Mouse (Mus musculus) heart, embryonic 11.5 days (tissue): ENCODE data around the gene Emc10. TPM values are rescaled to one million over a fixed set of nuclear protein-coding genes. Genes with fewer than 3 reads are reported as not detected.
A peak's percentile ranks its signal among the peaks of the same experiment; 100 is the strongest.

ENCODE experiments used
- ATAC-seq: fragments of 200-750 bp; cut with Nextera tagmentation; replicated peaks from 2 replicates; pipeline ENCODE4 v1.8.0; 2017; ENCODE audit warnings: moderate library complexity; ENCODE audit not compliant: insufficient number of reproducible peaks, low FRiP score, low TSS enrichment
- H3K27ac ChIP-seq: fragments of 300-500 bp; sonication (generic); 2 replicates; pipeline ENCODE4 v1.5.1; 2014; ENCODE audit warnings: mild to moderate bottlenecking, low read depth, low read length
- H3K27me3 ChIP-seq: fragments of 300-500 bp; sonication (generic); 2 replicates; pipeline ENCODE4 v1.6.1; 2014; ENCODE audit warnings: mild to moderate bottlenecking, low read length, mixed read lengths; ENCODE audit not compliant: control insufficient read depth, insufficient read depth
- H3K36me3 ChIP-seq: fragments of 300-500 bp; sonication (generic); 2 replicates; pipeline ENCODE4 v1.6.1; 2014; ENCODE audit warnings: mild to moderate bottlenecking, low read length, moderate library complexity, mixed read lengths; ENCODE audit not compliant: control insufficient read depth, insufficient read depth
- H3K4me1 ChIP-seq: fragments of 300-500 bp; sonication (generic); 2 replicates; pipeline ENCODE4 v1.6.1; 2014; ENCODE audit warnings: low read length; ENCODE audit not compliant: control insufficient read depth, insufficient read depth
- H3K4me2 ChIP-seq: fragments of 300-500 bp; sonication (generic); 2 replicates; pipeline ENCODE4 v1.6.1; 2014; ENCODE audit warnings: mild to moderate bottlenecking, moderate library complexity
- H3K4me3 ChIP-seq: fragments of 300-500 bp; sonication (generic); 2 replicates; pipeline ENCODE4 v1.5.1; 2014; ENCODE audit warnings: low read depth, low read length
- H3K9ac ChIP-seq: fragments of 300-500 bp; sonication (generic); 2 replicates; pipeline ENCODE4 v1.6.1; 2014; ENCODE audit warnings: mild to moderate bottlenecking, low read depth, low read length, moderate library complexity
- H3K9me3 ChIP-seq: fragments of 300-500 bp; sonication (generic); replicated peaks from 2 replicates; pipeline ENCODE4 v1.6.1; 2016; ENCODE audit warnings: low read length; ENCODE audit not compliant: control insufficient read depth
- WGBS: fragments of 180-500 bp; shearing (Covaris S2); extraction: QIAGEN DNeasy Blood & Tissue Kit; methylation state at CpG from one replicate; pipeline ENCODE4 v1.1.7; 2014; ENCODE audit not compliant: insufficient replicate concordance; 5-methylcytosine and 5-hydroxymethylcytosine counted together
- polyA plus RNA-seq: library from polyadenylated mRNA; unstranded; fragments of >200 nt; fragmentation: Nextera tagmentation; extraction: Ambion mirVana; gene quantifications from 2 replicates; pipeline ENCODE4 v1.2.1, GENCODE M21; 2014

The Emc10 gene
- polyA plus RNA-seq, 1 experiment from 2014 or later = 75.1 TPM

DNA sequence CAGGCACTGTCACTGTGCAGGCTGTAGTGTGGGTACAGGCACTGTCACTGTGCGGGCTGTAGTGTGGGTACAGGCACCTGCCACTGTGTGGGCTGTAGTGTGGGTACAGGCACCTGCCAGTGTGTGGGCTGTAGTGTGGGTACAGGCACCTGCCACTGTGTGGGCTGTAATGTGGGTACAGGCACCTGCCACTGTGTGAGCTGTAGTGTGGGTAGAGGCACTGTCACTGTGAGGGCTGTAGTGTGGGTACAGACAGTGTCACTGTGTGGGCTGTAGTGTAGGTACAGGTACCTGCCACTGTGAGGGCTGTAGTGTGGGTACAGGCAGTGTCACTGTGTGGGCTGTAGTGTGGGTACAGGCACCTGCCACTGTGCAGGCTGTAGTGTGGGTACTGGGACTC is 12.2 kb downstream of the Emc10 start:
- Histone ChIP-seq H3K36me3 (no peaks in the 10 kb centered on the region), H3K4me1 (peaks cover 6% of the 10 kb centered on the region; the same call in 1 of the 2 replicates), H3K9ac (0 out of 2 replicates have a peak overlapping the region, but pooled peaks have one; percentile 1), H3K27ac (peak overlapping the region; percentile 2; the same call in 1 of the 2 replicates), H3K27me3 (no peaks in the 10 kb centered on the region), H3K4me2 (peak overlapping the region; percentile 29; the same call in 1 of the 2 replicates), H3K4me3 (no peak overlapping the region), H3K9me3 (no peaks in the 10 kb centered on the region)
- no peak for ATAC-seq
- 86% methylated on average over 1 of the region's 1 CpGs for WGBS

GRCm38 (mm10) chr7:44482836-44483435 is 13.4 kb downstream of the Emc10 start:
- H3K4me2 ChIP-seq = peak overlapping the region; percentile 59
- H3K4me3 ChIP-seq = peak overlapping the region; percentile 25
- H3K9ac ChIP-seq = peak overlapping the region; percentile 65
- peak overlapping the region; percentile 70 for H3K27ac ChIP-seq
- peak; percentile 64 for ATAC-seq
- peaks cover 6% of the 10 kb centered on the region; the same call in 1 of the 2 replicates for H3K4me1 ChIP-seq
- no peaks in the 10 kb centered on the region for H3K9me3 ChIP-seq
- no peaks in the 10 kb centered on the region for H3K36me3 ChIP-seq
- WGBS = 48% methylated on average over 3 of the region's 3 CpGs
- H3K27me3 ChIP-seq = no peaks in the 10 kb centered on the region

DNA sequence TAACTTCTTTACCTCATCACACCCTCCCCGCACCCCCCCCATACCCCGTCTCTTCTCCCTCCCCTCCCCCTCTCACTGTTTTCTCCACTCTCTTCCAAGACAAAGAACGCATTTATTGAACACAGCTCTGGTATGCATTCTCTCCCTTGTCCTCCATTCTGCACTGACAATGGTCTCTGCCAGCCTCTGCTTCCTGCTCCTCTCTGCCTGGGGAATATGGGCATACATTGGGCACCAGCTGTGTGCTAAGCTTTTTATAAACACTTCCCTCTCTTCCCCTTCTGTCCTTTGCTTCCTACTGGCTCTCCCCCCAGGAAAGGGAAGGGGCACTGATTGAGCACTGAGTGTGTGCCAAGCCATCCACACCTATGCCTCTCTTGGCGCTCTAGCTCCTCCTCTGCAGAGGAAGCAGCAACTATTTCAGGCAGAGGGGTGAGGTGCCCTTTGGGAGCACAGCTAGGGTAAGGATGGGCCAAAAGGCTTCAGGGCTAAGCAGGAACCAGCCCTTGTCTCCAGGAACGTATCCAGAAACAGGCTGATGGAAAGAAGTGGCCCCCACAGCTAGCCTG is 21.2 kb downstream of the Emc10 start:
- Histone ChIP-seq H3K4me1 (peaks cover 42% of the 10 kb centered on the region), H3K27me3 (no peaks in the 10 kb centered on the region), H3K27ac (peak overlapping the region; percentile 100), H3K4me2 (peak overlapping the region; percentile 71), H3K9me3 (no peaks in the 10 kb centered on the region), H3K9ac (peak overlapping the region; percentile 96), H3K36me3 (no peaks in the 10 kb centered on the region), H3K4me3 (peak overlapping the region; percentile 58)
- no peak for ATAC-seq
- 12% methylated on average over 5 of the region's 5 CpGs for WGBS

DNA sequence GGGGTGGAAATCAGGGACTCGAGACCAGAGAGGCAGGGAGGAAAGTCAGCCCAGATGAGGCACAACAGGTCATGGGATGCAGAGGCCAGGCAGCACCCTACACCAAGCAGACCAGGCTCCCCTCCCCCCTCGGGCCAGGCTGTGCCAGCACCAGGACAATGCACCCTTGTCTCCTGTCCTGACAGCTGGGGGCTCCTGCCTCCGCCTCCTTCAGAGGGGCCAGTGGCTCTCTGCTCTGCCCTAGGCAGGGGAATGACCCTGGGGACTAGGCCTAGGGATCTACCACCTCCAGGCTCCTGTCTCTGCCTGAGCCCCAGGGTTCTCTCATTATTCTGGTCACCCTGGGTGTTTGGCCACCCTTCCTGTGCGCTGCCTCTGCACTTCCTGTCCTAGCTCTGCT is 21.9 kb downstream of the Emc10 start:
- Histone ChIP-seq H3K27ac (peak overlapping the region; percentile 100), H3K9me3 (no peaks in the 10 kb centered on the region), H3K36me3 (no peaks in the 10 kb centered on the region), H3K4me2 (peak overlapping the region; percentile 71), H3K9ac (peak overlapping the region; percentile 96), H3K4me3 (peak overlapping the region; percentile 58), H3K27me3 (no peaks in the 10 kb centered on the region), H3K4me1 (peaks cover 49% of the 10 kb centered on the region)
- 6% methylated on average over 4 of the region's 4 CpGs for WGBS
- ATAC-seq = no peak

DNA sequence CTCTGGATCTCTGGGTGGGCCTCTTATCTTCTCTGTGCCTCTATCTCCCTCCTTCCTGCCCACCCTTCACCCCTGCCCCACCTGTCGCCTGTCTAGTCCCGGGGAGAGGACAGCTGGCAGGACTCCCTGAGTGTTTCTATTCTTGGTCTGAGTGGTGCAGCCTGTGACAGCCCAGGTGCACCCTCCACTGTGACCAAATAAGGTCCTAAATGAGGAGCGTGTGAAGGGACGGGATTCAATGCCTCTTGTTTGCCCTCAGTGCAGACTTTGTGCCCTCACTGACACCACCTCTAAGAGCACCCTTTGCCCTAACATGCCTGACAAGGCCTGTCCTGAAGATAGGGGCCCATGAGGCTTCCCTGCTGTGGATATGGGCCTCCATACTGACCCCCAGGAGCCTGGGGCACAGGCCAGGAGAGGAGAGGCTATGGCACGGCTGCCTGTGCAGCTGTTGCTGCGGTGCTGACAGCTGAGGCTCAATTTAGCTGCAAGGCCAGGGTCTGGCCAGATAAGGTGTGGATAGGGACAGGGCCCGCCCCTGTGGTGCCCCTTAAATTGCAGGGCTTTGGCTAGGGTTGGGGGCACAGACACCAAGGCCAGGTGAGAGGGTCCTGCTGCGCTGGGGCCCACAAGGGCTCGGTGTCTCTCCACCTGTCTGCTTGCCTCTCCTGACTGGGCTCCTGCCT is 23.2 kb downstream of the Emc10 start:
- H3K4me3 ChIP-seq = peak overlapping the region; percentile 58
- H3K27me3 ChIP-seq = no peaks in the 10 kb centered on the region
- H3K36me3 ChIP-seq = no peaks in the 10 kb centered on the region
- H3K9me3 ChIP-seq = no peaks in the 10 kb centered on the region
- peak overlapping the region; percentile 100 for H3K27ac ChIP-seq
- peaks cover 61% of the 10 kb centered on the region for H3K4me1 ChIP-seq
- peak overlapping the region; percentile 71 for H3K4me2 ChIP-seq
- peak; percentile 69 for ATAC-seq
- H3K9ac ChIP-seq = peak overlapping the region; percentile 96
- WGBS = 10% methylated on average over 9 of the region's 9 CpGs

DNA sequence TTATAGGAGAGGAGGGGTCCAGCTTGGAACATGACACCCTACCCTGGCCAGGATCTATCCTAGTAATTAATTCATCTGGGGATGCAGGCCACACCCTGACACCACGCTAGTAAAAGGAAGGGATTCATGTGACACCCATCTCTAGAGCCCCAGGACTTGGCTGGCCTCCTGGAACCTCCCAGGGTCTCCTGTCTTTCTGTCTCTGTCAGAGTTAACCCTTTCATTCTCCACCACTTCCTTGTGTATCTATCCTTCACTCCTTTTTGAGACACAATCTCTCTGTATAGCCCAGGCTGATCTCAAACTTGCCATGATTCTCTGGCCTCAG is 23.8 kb downstream of the Emc10 start:
- peaks cover 61% of the 10 kb centered on the region for H3K4me1 ChIP-seq

DNA sequence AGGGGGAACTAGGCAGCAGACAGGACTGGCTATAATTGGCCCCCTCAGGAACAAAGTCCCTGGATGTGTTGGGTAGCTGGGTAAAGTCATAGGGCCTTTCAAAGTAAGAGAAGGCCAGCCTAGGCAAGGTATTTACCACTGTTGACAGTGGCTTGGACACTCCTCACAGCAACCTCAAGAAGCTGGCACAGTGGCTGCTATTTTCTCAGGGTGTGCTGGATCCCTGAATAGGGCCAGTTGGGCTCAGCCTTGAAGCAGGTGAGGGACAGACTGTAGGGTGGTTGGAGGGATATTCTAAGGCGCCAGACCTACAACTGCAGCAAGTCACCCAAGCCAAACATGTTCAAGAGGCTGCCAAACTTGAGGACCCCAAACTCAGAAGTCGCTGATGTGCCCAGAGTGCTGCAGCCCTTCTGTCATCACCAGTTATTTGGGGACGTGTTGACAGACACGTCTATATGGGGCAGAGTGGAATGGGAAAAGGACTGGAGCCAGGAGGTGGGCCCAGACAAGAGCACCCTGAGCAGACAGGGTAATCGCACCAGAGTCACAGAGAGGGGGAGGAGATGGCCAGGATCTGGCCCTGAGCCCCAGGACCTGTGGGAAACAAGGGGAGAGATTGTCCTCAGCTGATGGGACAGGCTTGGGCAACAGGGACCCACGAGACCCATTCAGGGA is 24.3 kb downstream of the Emc10 start:
- H3K9ac ChIP-seq = peak overlapping the region; percentile 96
- H3K4me2 ChIP-seq = peak overlapping the region; percentile 71
- H3K27me3 ChIP-seq = no peaks in the 10 kb centered on the region
- H3K4me1 ChIP-seq = peaks cover 61% of the 10 kb centered on the region
- no peak overlapping the region for H3K4me3 ChIP-seq
- peak; percentile 23 for ATAC-seq
- H3K36me3 ChIP-seq = no peaks in the 10 kb centered on the region
- no peaks in the 10 kb centered on the region for H3K9me3 ChIP-seq
- WGBS = 24% methylated on average over 6 of the region's 6 CpGs
- peak overlapping the region; percentile 100 for H3K27ac ChIP-seq

More for the DNA sequence above, 23.8 kb downstream of the Emc10 start:
- Histone ChIP-seq H3K9me3 (no peaks in the 10 kb centered on the region), H3K4me2 (peak overlapping the region; percentile 71), H3K4me3 (no peak overlapping the region), H3K27me3 (no peaks in the 10 kb centered on the region), H3K9ac (peak overlapping the region; percentile 96), H3K27ac (peak overlapping the region; percentile 100), H3K36me3 (no peaks in the 10 kb centered on the region)
- 0% methylated on average over 1 of the region's 1 CpGs for WGBS
- no peak for ATAC-seq

- no peaks in the 10 kb centered on the region for H3K9me3 ChIP-seq
- H3K4me2 ChIP-seq = peak overlapping the region; percentile 84
- H3K36me3 ChIP-seq = no peaks in the 10 kb centered on the region
- H3K4me3 ChIP-seq = no peak overlapping the region
- H3K27ac ChIP-seq = peak overlapping the region; percentile 100
- peak overlapping the region; percentile 43; the same call in 1 of the 2 replicates for H3K9ac ChIP-seq
- H3K4me1 ChIP-seq = peaks cover 61% of the 10 kb centered on the region
- no peaks in the 10 kb centered on the region for H3K27me3 ChIP-seq
- WGBS = 67% methylated on average over 16 of the region's 16 CpGs
- no peak for ATAC-seq
Observed at GRCm38 (mm10) chr7:44470696-44471612, 25.4 kb downstream of the Emc10 start.
